Comparison of ENCODE assay signal across 9 mouse cellular contexts in genomic region chr6:142040306-142041175, GRCm38 (mm10). TPM values are rescaled to one million over a fixed set of nuclear protein-coding genes. Genes with fewer than 3 reads are reported as not detected.
A peak's percentile ranks its signal among the peaks of the same experiment; 100 is the strongest.
DNase-seq lines count a peak whose midpoint lies in the region; ATAC-seq and TF ChIP-seq lines count a peak whose summit lies in the region.
"Had no signal": no experiment of that assay in that cellular context is flagged by ENCODE, and none has a peak within 500 bp of the region (broad histone marks: within the 10 kb centered on the region; RNA-seq: fewer than 3 reads in every experiment).

No protein-coding gene starts in this region.

- no peaks in the 10 kb centered on the region for H3K36me3 ChIP-seq in E14TG2a.4 (ENCODE audit: insufficient read depth, low read length)
- H3K36me3 ChIP-seq in forebrain, embryonic 11.5 days (ENCODE audit: control insufficient read depth, insufficient read depth, low read length): no peaks in the 10 kb centered on the region
- H3K36me3 ChIP-seq in intestine, embryonic 14.5 days (ENCODE audit: control insufficient read depth, insufficient read depth, low read length): no peaks in the 10 kb centered on the region

- no peaks in the 10 kb centered on the region for H3K27me3 ChIP-seq in E14TG2a.4 (ENCODE audit: insufficient read depth, low read length)
- H3K27me3 ChIP-seq in forebrain, embryonic 11.5 days (ENCODE audit: control insufficient read depth, insufficient read depth, low read length): no peaks in the 10 kb centered on the region
- H3K27me3 ChIP-seq in intestine, embryonic 14.5 days (replicated peaks; ENCODE audit: control insufficient read depth, insufficient read depth, low read length): no peaks in the 10 kb centered on the region

- H3K4me2 ChIP-seq in forebrain, embryonic 11.5 days (ENCODE audit: low read depth, low read length, severe bottlenecking): no peak overlapping the region
- H3K4me2 ChIP-seq in intestine, embryonic 14.5 days (ENCODE audit: low read length): no peak overlapping the region

- peak; percentile 33 for DNase-seq in WW6 (ENCODE audit: low read depth, low spot score)
- DNase-seq in forebrain, embryonic 11.5 days (ENCODE audit: low spot score): peak; percentile 51
- peak; percentile 66 for DNase-seq in intestine, embryonic 14.5 days (ENCODE audit: low spot score)
- DNase-seq in left cerebral cortex, postnatal 14 days (ENCODE audit: low spot score in 2 of 2): peak; percentile 55 to 90
- DNase-seq in naive thymus-derived CD4-positive, alpha-beta T cell, adult 2 months (ENCODE audit: low read depth): peak; percentile 29
- DNase-seq in testis, postnatal 14 days (ENCODE audit: low spot score): peak; percentile 3
- DNase-seq in gastrocnemius, adult 8-10 months (ENCODE audit: low spot score in 2 of 2): no peak

- H3K4me3 ChIP-seq in E14TG2a.4 (replicated peaks; ENCODE audit: low read length): no peak overlapping the region
- H3K4me3 ChIP-seq in forebrain, embryonic 11.5 days (ENCODE audit: low read depth, low read length): no peak overlapping the region
- no peak overlapping the region for H3K4me3 ChIP-seq in intestine, embryonic 14.5 days (ENCODE audit: low read depth, low read length)
- H3K4me3 ChIP-seq: myocyte had no signal

- H3K9me3 ChIP-seq in E14TG2a.4 (ENCODE audit: low read length): peaks cover 7% of the 10 kb centered on the region
- no peaks in the 10 kb centered on the region for H3K9me3 ChIP-seq in forebrain, embryonic 11.5 days (ENCODE audit: control insufficient read depth, low read length)
- no peaks in the 10 kb centered on the region for H3K9me3 ChIP-seq in intestine, embryonic 14.5 days (ENCODE audit: control insufficient read depth, low read length)

- intact Hi-C loops in left cerebral cortex, postnatal 14 days (cut with DNase I): loop anchor here (10.0 kb wide), 1 partner anchor 556 kb away; no protein-coding TSS in a partner anchor

- peak; percentile 52 for ATAC-seq in forebrain, embryonic 11.5 days (replicated peaks; ENCODE audit: low FRiP score)
- ATAC-seq in intestine, embryonic 14.5 days (replicated peaks; ENCODE audit: low FRiP score, low TSS enrichment, low read depth): peak; percentile 78

- 62% methylated on average over 16 of the region's 16 CpGs for WGBS in forebrain, embryonic 11.5 days
- WGBS in intestine, embryonic 14.5 days: 41% methylated on average over 16 of the region's 16 CpGs

- H3K4me1 ChIP-seq in E14TG2a.4 (replicated peaks; ENCODE audit: low read depth, low read length): no peaks in the 10 kb centered on the region
- no peaks in the 10 kb centered on the region for H3K4me1 ChIP-seq in forebrain, embryonic 11.5 days (replicated peaks; ENCODE audit: control insufficient read depth, insufficient read depth, low read length)
- H3K4me1 ChIP-seq in intestine, embryonic 14.5 days (replicated peaks; ENCODE audit: control insufficient read depth, insufficient read depth, low read length): no peaks in the 10 kb centered on the region

- H3K27ac ChIP-seq in forebrain, embryonic 11.5 days (ENCODE audit: low read depth, low read length): no peak overlapping the region
- no peak overlapping the region for H3K27ac ChIP-seq in intestine, embryonic 14.5 days (ENCODE audit: low read depth)

- H3K9ac ChIP-seq in forebrain, embryonic 11.5 days (ENCODE audit: low read length): no peak overlapping the region
- H3K9ac ChIP-seq in intestine, embryonic 14.5 days (ENCODE audit: low read length): no peak overlapping the region

- peak; percentile 96 for TF ChIP-seq CTCF in E14TG2a.4 (conservative IDR thresholded peaks at IDR 0.05; ENCODE audit: low read length)

RNA-seq across cellular contexts. Expression of gene Gm6614, which starts 29.3 kb away (rescaled TPM):
- not detected in 2 replicates for polyA plus RNA-seq in forebrain, embryonic 11.5 days (2014; fragmentation: Nextera tagmentation; extraction: Ambion mirVana)
- 0.09 TPM in 1 of 2 replicates, not detected in the other for polyA plus RNA-seq in intestine, embryonic 14.5 days (2014; fragmentation: Nextera tagmentation; extraction: Ambion mirVana)
- not detected for total RNA-seq in left cerebral cortex, postnatal 14 days (2021)
- total RNA-seq in gastrocnemius, adult 8-10 months (2022): not detected
- polyA plus RNA-seq: myocyte had no signal

Comparison
In these comparisons a context has a peak if more than half of its experiments do, and no peak if none do; other contexts are left out.
1. DNase-seq: peak in WW6 (single experiment), forebrain, embryonic 11.5 days (single experiment), intestine, embryonic 14.5 days (single experiment), left cerebral cortex, postnatal 14 days (2 of 2), naive thymus-derived CD4-positive, alpha-beta T cell, adult 2 months (single experiment) and testis, postnatal 14 days (single experiment); none in gastrocnemius, adult 8-10 months (0 of 2).